Mouse (Mus musculus) embryonic facial prominence, embryonic 12.5 days (tissue): ENCODE results near the gene Lats1. TPM values are rescaled to one million over a fixed set of nuclear protein-coding genes. Genes with fewer than 3 reads are reported as not detected.
"Not testable (repeated sequence)": the region's sequence is repeated elsewhere in the genome, so short reads cannot be mapped to it uniquely, and the experiment has no call there.

ENCODE experiments used
- ATAC-seq: fragments of 200-750 bp; cut with Nextera tagmentation; 2 replicates; pipeline ENCODE4 v1.8.0; 2017; ENCODE audit not compliant: insufficient number of reproducible peaks, insufficient read depth, low FRiP score, low TSS enrichment
- H3K27ac ChIP-seq: fragments of 300-500 bp; sonication (generic); 2 replicates; pipeline ENCODE4 v1.5.1; 2016; ENCODE audit warnings: mild to moderate bottlenecking
- H3K27me3 ChIP-seq: fragments of 300-500 bp; sonication (generic); 2 replicates; pipeline ENCODE4 v1.6.1; 2016; ENCODE audit warnings: mild to moderate bottlenecking, moderate library complexity
- H3K36me3 ChIP-seq: fragments of 300-500 bp; sonication (generic); 2 replicates; pipeline ENCODE4 v1.6.1; 2016; ENCODE audit warnings: mild to moderate bottlenecking
- H3K4me1 ChIP-seq: fragments of 300-500 bp; sonication (generic); 2 replicates; pipeline ENCODE4 v1.6.1; 2016
- H3K4me2 ChIP-seq: fragments of 300-500 bp; sonication (generic); replicated peaks from 2 replicates; pipeline ENCODE4 v1.6.1; 2016; ENCODE audit warnings: mild to moderate bottlenecking, moderate library complexity
- H3K4me3 ChIP-seq: fragments of 300-500 bp; sonication (generic); 2 replicates; pipeline ENCODE4 v1.5.1; 2016; ENCODE audit warnings: mild to moderate bottlenecking
- H3K9ac ChIP-seq: fragments of 300-500 bp; sonication (generic); 2 replicates; pipeline ENCODE4 v1.6.1; 2016; ENCODE audit warnings: mild to moderate bottlenecking, moderate library complexity
- H3K9me3 ChIP-seq: fragments of 300-500 bp; sonication (generic); 2 replicates; pipeline ENCODE4 v1.6.1; 2016; ENCODE audit warnings: mild to moderate bottlenecking, moderate library complexity
- WGBS: fragments of 180-500 bp; shearing (Covaris S2); methylation state at CpG from one replicate; pipeline ENCODE4 v1.1.7; 2016; 5-methylcytosine and 5-hydroxymethylcytosine counted together
- polyA plus RNA-seq: library from polyadenylated mRNA; unstranded; fragments of >200 nt; fragmentation: Nextera tagmentation; extraction: Ambion mirVana; gene quantifications from 2 replicates; pipeline ENCODE4 v1.2.1, GENCODE M21; 2016

Gene Lats1
- polyA plus RNA-seq, 1 experiment from 2014 or later = 9.5 TPM

DNA sequence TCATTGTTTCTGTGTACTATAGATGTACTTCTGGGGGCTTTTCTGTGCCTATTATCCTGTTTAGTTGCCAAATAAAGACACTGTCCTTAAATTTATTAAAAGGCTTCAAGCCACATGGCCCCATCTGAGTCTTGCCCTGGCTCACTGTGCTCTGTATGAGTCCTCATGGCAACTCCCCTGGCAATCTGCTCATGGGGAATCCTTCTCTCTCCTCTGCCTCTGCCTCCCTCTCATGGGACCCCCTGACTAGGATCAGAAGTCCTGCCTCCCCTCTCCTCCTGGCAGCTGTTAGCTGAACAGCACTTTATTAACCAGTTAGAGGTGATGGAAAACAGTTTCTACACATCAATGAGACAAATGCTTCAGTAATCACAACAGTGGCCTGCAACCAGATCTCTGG is 50.6 kb downstream of the Lats1 start:
- Histone ChIP-seq H3K36me3 (no peaks in the 10 kb centered on the region), H3K27ac (no peak overlapping the region), H3K9ac (no peak overlapping the region), H3K27me3 (no peaks in the 10 kb centered on the region), H3K4me3 (no peak overlapping the region), H3K4me2 (no peak overlapping the region), H3K9me3 (no peaks in the 10 kb centered on the region), H3K4me1 (0 out of 2 replicates have a peak, but pooled peaks cover 8% of the 10 kb centered on the region)
- ATAC-seq = no peak

DNA sequence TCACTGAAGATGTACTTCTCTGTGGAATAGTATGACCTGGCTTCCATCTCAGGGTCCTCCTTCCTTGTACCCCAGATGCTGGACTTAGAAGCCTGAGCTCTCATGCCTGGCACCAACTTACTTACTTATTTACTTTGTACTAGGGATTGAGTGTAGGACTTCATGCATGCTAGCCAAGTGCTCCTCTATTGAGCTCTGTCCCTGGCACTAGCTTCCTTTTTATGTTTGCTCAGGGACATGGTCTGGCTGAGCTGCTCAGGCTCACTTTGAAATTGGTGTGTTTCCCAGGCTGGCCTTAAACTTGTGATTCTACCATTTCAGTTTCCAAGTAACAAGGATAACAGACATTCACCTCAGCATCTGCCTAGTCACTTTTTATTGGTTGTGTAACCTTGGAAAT is 56.1 kb downstream of the Lats1 start:
- Histone ChIP-seq H3K27ac (no peak overlapping the region), H3K9me3 (no peaks in the 10 kb centered on the region)
- no peak for ATAC-seq

DNA sequence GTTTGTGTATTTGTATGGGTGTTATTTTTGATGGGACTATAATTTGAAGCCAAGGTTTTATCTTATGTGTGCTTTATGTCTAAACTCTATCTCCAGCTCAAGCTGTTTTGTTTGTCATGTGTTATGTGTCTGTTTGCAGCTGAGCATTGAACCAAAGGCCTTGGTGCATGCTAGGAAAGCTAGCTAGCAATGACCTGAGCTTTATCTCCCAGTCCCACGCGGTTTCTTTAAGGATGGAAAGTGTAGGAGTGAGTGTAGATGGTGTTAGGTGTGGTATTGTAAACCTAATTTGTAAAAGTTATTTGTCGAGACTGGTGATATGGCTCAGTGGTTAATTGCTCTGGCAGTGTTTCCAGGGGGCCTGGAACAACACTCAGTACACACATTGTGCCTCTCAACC is 56.9 kb downstream of the Lats1 start:
- ATAC-seq = no peak
- no peak overlapping the region for H3K9ac ChIP-seq
- no peaks in the 10 kb centered on the region for H3K9me3 ChIP-seq
- 77% methylated on average over 3 of the region's 3 CpGs for WGBS
- H3K27me3 ChIP-seq = no peaks in the 10 kb centered on the region
- H3K27ac ChIP-seq = no peak overlapping the region
- no peak overlapping the region for H3K4me2 ChIP-seq
- no peak overlapping the region for H3K4me3 ChIP-seq
- no peaks in the 10 kb centered on the region for H3K4me1 ChIP-seq
- peaks cover 6% of the 10 kb centered on the region; the same call in 1 of the 2 replicates for H3K36me3 ChIP-seq

More for the DNA sequence above, 56.1 kb downstream of the Lats1 start:
- no peak overlapping the region for H3K4me3 ChIP-seq
- no peak overlapping the region for H3K9ac ChIP-seq
- H3K4me1 ChIP-seq = no peaks in the 10 kb centered on the region
- no peak overlapping the region for H3K4me2 ChIP-seq
- no peaks in the 10 kb centered on the region for H3K27me3 ChIP-seq
- H3K36me3 ChIP-seq = 0 out of 2 replicates have a peak, but pooled peaks cover 3% of the 10 kb centered on the region

DNA sequence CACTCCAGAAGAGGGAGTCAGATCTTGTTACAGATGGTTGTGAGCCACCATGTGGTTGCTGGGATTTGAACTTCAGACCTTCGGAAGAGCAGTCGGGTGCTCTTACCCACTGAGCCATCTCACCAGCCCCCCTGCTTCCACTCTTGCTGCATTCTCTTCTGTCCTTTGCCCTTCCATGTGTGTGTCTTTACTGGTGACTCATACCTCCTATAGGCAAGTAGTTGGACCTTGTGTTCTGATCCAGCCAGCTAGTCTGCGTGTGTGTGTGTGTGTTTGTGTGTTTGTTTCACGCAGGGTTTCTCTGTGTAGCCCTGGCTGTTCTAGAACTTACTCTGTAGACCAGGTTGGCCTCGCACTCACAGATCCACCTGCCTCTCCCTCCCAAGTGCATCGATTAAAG is 64.5 kb downstream of the Lats1 start:
- H3K27ac ChIP-seq = not testable (repeated sequence)
- H3K36me3 ChIP-seq = peaks cover 54% of the 10 kb centered on the region
- 98% methylated on average over 6 of the region's 6 CpGs for WGBS

DNA sequence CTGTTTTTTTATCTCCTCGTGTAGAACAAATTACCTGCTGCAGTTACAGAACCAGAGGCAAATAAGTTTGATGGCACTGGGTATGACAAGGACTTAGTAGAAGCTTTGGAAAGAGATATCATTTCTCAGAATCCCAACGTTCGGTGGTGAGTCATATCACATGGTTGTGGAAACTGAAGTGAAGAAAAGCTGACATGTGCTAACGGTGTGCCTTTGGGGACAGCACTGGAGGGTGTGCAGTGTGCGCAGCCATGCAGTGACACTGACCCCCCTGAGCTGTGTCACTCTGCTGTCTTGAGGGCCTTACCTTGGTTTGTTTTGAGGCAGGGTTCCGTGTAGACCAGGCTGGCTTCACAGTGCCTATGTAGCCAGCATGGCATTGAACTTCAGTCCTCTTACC is 67.7 kb downstream of the Lats1 start:
- no peak for ATAC-seq
- WGBS = 92% methylated on average over 6 of the region's 6 CpGs
- H3K4me2 ChIP-seq = no peak overlapping the region
- H3K9me3 ChIP-seq = no peaks in the 10 kb centered on the region
- H3K9ac ChIP-seq = no peak overlapping the region
- no peaks in the 10 kb centered on the region for H3K27me3 ChIP-seq
- H3K4me3 ChIP-seq = no peak overlapping the region
- no peak overlapping the region for H3K27ac ChIP-seq
- no peaks in the 10 kb centered on the region for H3K4me1 ChIP-seq
- peaks cover 59% of the 10 kb centered on the region for H3K36me3 ChIP-seq

More for the DNA sequence above, 64.5 kb downstream of the Lats1 start:
- ATAC-seq, H3K27me3 ChIP-seq, H3K9ac ChIP-seq, H3K4me1 ChIP-seq, H3K4me2 ChIP-seq, H3K4me3 ChIP-seq, H3K9me3 ChIP-seq: not testable (repeated sequence)

DNA sequence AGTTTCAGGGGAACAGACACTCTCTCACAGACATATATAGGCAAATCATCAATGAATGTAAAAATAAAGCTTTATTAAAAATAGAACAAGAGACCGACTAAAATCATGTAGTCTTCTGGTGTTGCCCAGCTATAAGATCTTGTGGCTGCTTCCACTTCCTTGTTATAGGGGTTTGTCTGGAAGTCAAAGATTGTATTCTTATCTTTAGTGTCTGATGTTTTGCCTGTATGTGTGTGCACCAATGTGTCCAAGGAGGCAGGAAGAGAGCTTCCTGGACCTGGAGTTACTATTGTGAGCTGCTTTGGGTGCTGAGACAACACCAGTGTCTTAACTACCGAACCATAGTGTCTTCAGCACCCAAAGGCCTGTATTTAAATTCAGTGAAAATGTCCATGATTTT is 76.5 kb downstream of the Lats1 start:
- Histone ChIP-seq H3K4me1 (no peaks in the 10 kb centered on the region), H3K27ac (no peak overlapping the region), H3K4me2 (no peak overlapping the region), H3K9ac (no peak overlapping the region), H3K27me3 (no peaks in the 10 kb centered on the region), H3K36me3 (peaks cover 67% of the 10 kb centered on the region), H3K4me3 (no peak overlapping the region), H3K9me3 (no peaks in the 10 kb centered on the region)
- WGBS = 92% methylated on average over 2 of the region's 2 CpGs
- no peak for ATAC-seq

Other genes with a start within 250 kb of the Lats1 start
- 2.3 and 2.4 TPM in 2 replicates for gene Ulbp1, start 207.6 kb upstream of the Lats1 start, polyA plus RNA-seq
- gene Lrp11, start 91.4 kb upstream of the Lats1 start, polyA plus RNA-seq = 7.3 and 7.7 TPM in 2 replicates
- gene Nup43, start 13.7 kb upstream of the Lats1 start, polyA plus RNA-seq = 62.0 and 64.2 TPM in 2 replicates
- gene Pcmt1, start 78 bp upstream of the Lats1 start, polyA plus RNA-seq = 124 and 126 TPM in 2 replicates
- 64.7 and 65.9 TPM in 2 replicates for gene Katna1, start 44.8 kb downstream of the Lats1 start, polyA plus RNA-seq
- 65.8 and 78.4 TPM in 2 replicates for gene Ginm1, start 111.6 kb downstream of the Lats1 start, polyA plus RNA-seq
- gene Ppil4, start 111.7 kb downstream of the Lats1 start, polyA plus RNA-seq = 42.7 and 47.3 TPM in 2 replicates
- 0.05 and 0.10 TPM in 2 replicates for gene Zc3h12d, start 151.3 kb downstream of the Lats1 start, polyA plus RNA-seq